Mouse (Mus musculus) layer of hippocampus, adult 11-12 months (tissue): ENCODE results near the gene Bsnd.

Experiments used
- DNase-seq: peaks from one replicate; pipeline ENCODE4 v3.0.0; 2022; ENCODE audit warnings: low spot score

Gene Bsnd

DNA sequence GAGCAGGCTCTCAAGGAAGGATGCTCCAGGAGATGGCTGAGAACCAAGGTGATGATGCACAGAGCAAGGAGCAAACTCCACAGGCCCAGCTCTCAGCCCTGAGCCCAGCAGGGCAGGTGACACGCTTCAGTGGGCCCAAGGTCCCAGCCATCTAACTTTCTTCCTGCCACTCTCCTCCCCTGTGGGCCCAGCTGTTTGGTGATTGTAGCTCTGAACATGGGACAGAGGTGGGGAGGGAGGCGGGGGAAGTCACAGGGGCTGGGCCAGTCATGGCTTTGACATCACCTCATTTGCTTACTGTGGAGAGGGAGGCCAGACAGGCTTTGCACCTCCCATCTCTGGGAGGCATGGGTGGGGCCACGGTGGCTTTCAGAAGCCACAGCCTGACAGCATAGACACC, at the start of gene Bsnd:
Gene Bsnd, minus strand, starts transcription at position 168 of the 400 bp plus-strand sequence.
- DNase-seq, result no peak

DNA sequence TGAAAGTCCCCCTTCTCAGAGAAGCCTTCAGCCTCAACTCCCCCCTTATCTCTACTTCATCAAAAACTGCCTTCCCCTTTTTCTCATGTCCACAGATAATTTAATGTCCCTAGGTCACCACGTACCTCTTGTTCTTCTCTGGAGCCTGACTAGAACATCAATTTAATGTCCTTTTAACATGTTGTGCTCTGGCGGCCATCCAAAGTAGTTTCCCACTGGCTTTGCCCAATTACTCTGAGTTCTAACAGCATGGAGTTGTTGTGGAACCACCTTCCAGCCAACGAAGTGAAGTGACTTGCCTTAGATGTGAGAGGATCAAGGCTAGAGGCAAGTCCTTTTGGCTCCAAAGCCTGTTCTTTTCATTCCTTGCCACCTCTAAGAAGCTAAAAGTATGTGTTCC, 49.4 kb upstream of the Bsnd start:
- no peak for DNase-seq

GRCm38 (mm10) chr4:106539756-106540155, 47.7 kb upstream of the Bsnd start:
- no peak for DNase-seq

DNA sequence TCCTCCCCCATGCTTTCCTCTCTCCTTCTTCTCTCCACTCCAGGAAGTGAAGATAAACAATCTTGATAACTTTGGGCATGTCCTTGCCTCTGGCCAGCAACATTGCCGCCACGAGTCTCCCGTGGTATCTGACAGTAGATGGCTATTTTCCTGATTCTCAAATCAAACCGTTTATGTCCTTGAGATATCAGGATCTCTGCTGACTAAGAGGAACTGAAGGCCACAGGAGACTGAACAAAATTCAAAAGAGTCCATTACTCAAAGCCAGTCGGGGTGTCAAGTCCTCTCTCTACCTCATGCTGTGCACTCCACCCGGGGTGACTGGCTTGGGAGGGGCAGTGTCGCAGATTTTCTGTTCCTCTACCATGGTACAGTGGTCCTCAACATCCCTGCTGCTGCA, 42.2 kb upstream of the Bsnd start:
- no peak for DNase-seq

GRCm38 (mm10) chr4:106533421-106534080, 41.5 kb upstream of the Bsnd start:
- no peak for DNase-seq

- no peak for DNase-seq
These were observed 38.0 kb upstream of the Bsnd start for GRCm38 (mm10) chr4:106530113-106530482.

- DNase-seq, result peak; percentile 94
These were observed 37.5 kb upstream of the Bsnd start for GRCm38 (mm10) chr4:106529375-106530112.

GRCm38 (mm10) chr4:106527856-106528547, 35.9 kb upstream of the Bsnd start:
- DNase-seq, result peak; percentile 58

GRCm38 (mm10) chr4:106525001-106525400, 32.9 kb upstream of the Bsnd start:
- DNase-seq, result no peak

DNA sequence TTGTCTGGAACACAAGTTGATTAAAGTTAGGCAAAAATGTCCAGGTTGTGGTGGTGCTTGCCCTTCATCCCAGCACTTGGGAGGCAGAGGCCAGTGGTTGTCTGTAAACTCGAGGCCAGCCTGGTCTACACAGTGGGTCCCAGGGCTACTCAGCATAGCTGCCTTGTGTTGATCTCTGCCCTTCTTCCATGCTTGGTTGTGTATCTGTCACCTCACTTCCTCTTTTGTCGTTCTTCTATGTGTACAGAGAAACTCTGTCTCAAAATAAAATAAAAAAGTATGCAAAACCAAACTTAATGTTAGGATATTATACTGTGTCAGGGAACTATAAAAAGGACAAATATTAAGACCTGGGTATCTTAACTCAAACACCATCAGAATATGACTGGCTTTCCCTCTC, 32.0 kb upstream of the Bsnd start:
- DNase-seq, result no peak

- DNase-seq, result no peak
These were observed 30.5 kb upstream of the Bsnd start for GRCm38 (mm10) chr4:106522547-106522946.

DNA sequence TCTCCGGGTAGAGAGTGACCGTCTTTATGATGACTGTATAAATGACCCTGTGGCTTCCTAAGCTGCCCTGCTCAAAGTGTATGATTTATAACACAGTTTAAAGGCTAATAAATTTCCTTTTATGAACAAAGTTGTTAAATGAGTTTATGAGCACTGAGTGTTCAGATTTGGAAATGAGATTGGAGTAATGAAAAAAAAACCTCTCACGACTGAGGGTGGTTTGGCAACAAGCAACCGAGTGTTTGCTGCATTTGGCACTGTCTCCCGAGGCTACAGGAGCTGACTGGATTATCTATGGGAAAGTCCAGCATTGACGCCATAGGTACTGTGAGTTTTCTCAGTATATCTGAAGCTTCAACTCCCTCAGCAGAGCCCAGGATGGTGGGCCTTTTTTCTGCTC, 22.5 kb upstream of the Bsnd start:
- no peak for DNase-seq

DNA sequence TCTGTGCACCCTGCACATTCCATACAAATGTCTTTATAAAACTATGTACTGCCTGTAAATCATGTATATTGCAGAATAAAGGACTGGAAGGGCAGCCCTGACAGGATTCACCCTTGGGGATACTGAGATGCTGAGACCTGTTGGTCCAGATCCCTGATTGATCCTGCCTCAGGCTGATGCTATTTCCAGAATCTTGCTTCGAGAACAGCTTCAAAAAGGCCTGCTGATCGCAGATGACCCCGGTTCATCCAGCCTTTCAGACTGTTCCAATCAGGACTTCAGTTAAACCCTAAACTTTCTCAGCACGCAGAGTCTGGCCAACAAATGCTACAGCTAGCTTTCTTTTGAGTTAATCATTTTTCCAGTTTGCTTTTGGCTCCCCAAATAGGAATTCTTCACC, 17.8 kb upstream of the Bsnd start:
- DNase-seq, result no peak

GRCm38 (mm10) chr4:106505453-106506058, 13.5 kb upstream of the Bsnd start:
- no peak for DNase-seq

DNA sequence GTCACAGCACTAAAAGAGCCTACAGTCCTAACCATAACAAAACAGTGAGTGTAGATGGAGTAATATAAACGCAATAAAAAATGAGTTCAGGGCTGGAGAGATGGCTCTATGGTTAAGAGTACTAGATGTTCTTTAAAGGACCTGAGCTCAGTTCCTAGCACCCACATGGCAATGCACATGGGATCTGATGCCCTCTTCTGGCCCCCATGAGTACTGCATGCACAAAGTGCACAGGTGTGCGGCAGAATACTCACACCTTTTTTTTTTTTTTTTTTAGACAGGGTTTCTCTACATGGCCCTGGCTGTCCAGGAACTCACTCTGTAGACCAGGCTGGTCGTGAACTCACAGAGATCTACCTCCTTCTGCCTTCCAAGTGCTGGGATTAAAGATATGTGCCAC, 11.5 kb upstream of the Bsnd start:
- no peak for DNase-seq

DNA sequence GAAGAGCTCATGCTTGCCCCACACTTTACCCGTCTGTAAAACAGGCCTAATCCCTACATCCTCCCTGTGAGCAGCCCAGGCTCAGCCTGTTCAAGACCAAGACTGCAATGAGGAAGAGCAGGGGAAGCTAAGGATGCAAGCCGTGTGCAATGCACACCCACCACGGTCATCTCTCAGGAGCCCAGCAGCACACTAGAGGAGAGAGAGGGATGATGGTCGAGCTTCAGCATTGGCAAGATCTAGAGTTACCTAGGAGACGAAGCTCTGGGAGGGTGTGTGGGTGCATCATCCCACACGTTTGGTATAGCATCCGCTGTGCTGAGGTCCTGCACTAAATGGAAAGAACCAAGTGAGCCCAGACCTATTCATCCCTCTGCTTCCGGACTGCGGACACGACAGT, 8.0 kb upstream of the Bsnd start:
- peak; percentile 35 for DNase-seq

DNA sequence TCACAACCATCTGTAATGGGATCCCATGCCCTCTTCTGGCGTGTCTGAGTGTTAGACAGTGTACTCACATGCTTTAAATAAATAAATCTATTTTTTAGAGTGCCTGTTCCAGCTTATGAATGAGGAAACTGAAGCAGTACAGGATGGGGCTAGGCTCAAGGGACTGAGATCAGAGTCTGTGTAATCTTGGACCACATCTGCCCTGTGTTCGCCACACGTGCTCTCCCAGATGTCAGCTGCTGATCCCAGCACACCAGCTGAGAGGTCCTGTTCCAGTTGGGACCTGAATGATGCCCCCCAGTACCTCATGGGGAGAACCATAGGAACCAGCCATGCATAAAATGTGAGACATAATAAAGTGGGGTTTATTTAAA, 6.4 kb upstream of the Bsnd start:
- no peak for DNase-seq

DNA sequence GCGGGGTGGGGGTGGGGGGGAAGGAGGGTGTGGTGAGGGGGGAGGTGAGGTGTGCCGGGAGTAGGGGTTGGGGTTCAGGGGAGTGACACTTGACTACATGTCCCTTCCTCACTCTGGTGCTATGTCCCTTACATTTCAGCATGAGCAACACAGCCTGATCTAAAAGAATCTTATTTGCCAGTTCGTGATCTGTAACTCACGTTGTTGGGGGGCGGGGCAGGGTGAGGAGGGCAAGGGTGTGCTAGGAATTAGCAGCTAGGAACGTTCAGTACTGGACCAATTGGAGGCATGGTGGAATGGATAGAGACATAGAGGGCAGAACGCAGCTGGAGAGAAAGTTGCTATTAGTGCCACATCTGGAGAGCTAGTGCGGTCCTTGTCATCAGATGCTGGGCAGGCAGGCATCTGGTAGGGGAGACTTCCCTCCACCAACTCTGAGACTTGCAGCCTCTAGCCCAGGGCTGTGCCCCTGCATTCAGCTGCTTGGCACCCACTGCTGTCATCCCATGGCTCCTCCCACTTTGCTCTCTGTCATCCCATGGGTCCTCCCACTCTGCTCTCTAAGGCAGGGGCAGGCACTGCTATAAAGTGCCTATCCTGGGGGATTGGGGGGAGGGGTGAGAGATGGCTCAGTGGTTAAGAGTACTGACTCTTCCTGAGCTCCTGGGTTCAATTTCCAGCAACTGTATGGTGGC, 5.8 kb upstream of the Bsnd start:
- no peak for DNase-seq

DNA sequence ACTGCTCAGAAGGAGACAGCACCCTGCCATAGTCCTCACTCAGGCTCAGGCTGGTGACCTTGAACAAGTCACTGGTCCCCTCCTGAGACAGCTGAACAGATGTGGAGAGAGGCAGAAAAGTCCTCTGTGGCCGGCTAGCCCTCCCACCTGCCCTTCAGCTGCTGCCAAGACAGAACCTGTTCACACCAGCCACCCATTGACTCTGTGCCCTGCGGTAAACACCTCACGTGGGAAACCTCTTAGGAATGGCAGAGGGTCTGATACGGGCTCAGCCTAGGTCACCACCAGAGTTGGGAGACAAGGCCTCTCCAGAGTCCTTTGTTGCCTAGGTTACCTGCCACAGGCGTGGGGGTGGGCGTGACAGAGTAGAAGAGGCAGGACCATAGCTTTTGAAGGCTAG, 4.8 kb upstream of the Bsnd start:
- no peak for DNase-seq

- DNase-seq, result no peak
These were observed 1.6 kb upstream of the Bsnd start for GRCm38 (mm10) chr4:106493639-106494038.

- DNase-seq, result no peak
These were observed 1.5 kb downstream of the Bsnd start for GRCm38 (mm10) chr4:106490620-106491019.

GRCm38 (mm10) chr4:106483831-106484230, 8.3 kb downstream of the Bsnd start:
- no peak for DNase-seq
